Mouse (Mus musculus) mouse embryonic stem cell (cell line): Measurements from ENCODE around the gene Tmem120a.

Source experiments
- in situ Hi-C, 2 experiments: fragments of 300-500 bp; cut with MboI; formaldehyde crosslinking; loops; 1 replicate in 1 of 2; 3 replicates in 1 of 2; pipeline ENCODE4 v1.14.3; 2019 to 2020; ENCODE audit warnings: low sequenced_read_pairs in 2 of 2, low pct_unique_long_range_greater_than_20kb in 1 of 2, mixed read lengths in 1 of 2; ENCODE audit not compliant: unreplicated experiment in 1 of 2

Gene Tmem120a

GRCm38 (mm10) chr5:135715624-135716023, 28.6 kb downstream of the Tmem120a start:
- in situ Hi-C loops: no loop called here

GRCm38 (mm10) chr5:135713441-135714218, 30.6 kb downstream of the Tmem120a start:
- in situ Hi-C loops: no loop called here

- in situ Hi-C loops: no loop called here
Measured at GRCm38 (mm10) chr5:135712803-135713202, 31.4 kb downstream of the Tmem120a start.

GRCm38 (mm10) chr5:135711582-135712355, 32.5 kb downstream of the Tmem120a start:
- in situ Hi-C loops: no loop called here

- in situ Hi-C loops: no loop called here
Measured at GRCm38 (mm10) chr5:135710599-135711214, 33.5 kb downstream of the Tmem120a start.

- in situ Hi-C loops: no loop called here
Measured at GRCm38 (mm10) chr5:135709716-135710115, 34.5 kb downstream of the Tmem120a start.

- in situ Hi-C loops: no loop called here
Measured at GRCm38 (mm10) chr5:135707855-135708254, 36.4 kb downstream of the Tmem120a start.

- in situ Hi-C loops: no loop called here
Measured at GRCm38 (mm10) chr5:135707039-135707438, 37.2 kb downstream of the Tmem120a start.

GRCm38 (mm10) chr5:135705383-135705782, 38.9 kb downstream of the Tmem120a start:
- in situ Hi-C loops: no loop called here

GRCm38 (mm10) chr5:135703431-135703830, 40.8 kb downstream of the Tmem120a start:
- in situ Hi-C loops: no loop called here

- in situ Hi-C loops: no loop called here
Measured at GRCm38 (mm10) chr5:135702682-135703192, 41.5 kb downstream of the Tmem120a start.

- in situ Hi-C loops: no loop called here
Measured at GRCm38 (mm10) chr5:135702190-135702589, 42.1 kb downstream of the Tmem120a start.

- in situ Hi-C loops: no loop called here
Measured at GRCm38 (mm10) chr5:135701601-135702000, 42.6 kb downstream of the Tmem120a start.

- in situ Hi-C loops: no loop called here
Measured at GRCm38 (mm10) chr5:135697711-135698111, 46.5 kb downstream of the Tmem120a start.

- in situ Hi-C loops: no loop called here
Measured at GRCm38 (mm10) chr5:135695277-135695721, 48.9 kb downstream of the Tmem120a start.

GRCm38 (mm10) chr5:135693281-135693853, 50.9 kb downstream of the Tmem120a start:
- in situ Hi-C loops: no loop called here

- in situ Hi-C loops: no loop called here
Measured at GRCm38 (mm10) chr5:135691266-135691665, 53.0 kb downstream of the Tmem120a start.

- in situ Hi-C loops: no loop called here
Measured at GRCm38 (mm10) chr5:135690401-135690800, 53.8 kb downstream of the Tmem120a start.
